Mouse (Mus musculus) heart, embryonic 14.5 days (tissue): ENCODE data around the gene Fbl. TPM values are rescaled to one million over a fixed set of nuclear protein-coding genes. Genes with fewer than 3 reads are reported as not detected.

Experiments
- ATAC-seq: fragments of 200-750 bp; cut with Nextera tagmentation; 2 replicates; pipeline ENCODE4 v1.8.0; 2017; ENCODE audit warnings: low read depth, moderate TSS enrichment; ENCODE audit not compliant: insufficient number of reproducible peaks, insufficient read depth, low FRiP score
- H3K27ac ChIP-seq, 2 experiments: fragments of 200-500 bp in 1 of 2; fragments of 300-500 bp in 1 of 2; sonication (generic) in 1 of 2; replicated peaks in 1 of 2; 2 replicates each; pipeline ENCODE4 v1.5.1; 2012 to 2014; ENCODE audit warnings: low read depth in 2 of 2, low read length in 2 of 2, control low read depth in 1 of 2, mild to moderate bottlenecking in 1 of 2, mixed read lengths in 1 of 2; ENCODE audit not compliant: control insufficient read depth in 1 of 2, insufficient read depth in 1 of 2
- H3K27me3 ChIP-seq: fragments of 300-500 bp; sonication (generic); 2 replicates; pipeline ENCODE4 v1.6.1; 2014; ENCODE audit warnings: mild to moderate bottlenecking, low read length, control low read depth; ENCODE audit not compliant: control insufficient read depth, insufficient read depth
- H3K36me3 ChIP-seq: fragments of 300-500 bp; sonication (generic); 2 replicates; pipeline ENCODE4 v1.6.1; 2014; ENCODE audit warnings: mild to moderate bottlenecking, control low read depth, low read length, mixed read lengths; ENCODE audit not compliant: control insufficient read depth, insufficient read depth
- H3K4me1 ChIP-seq, 2 experiments: fragments of 200-500 bp in 1 of 2; fragments of 300-500 bp in 1 of 2; sonication (generic) in 1 of 2; 2 replicates each; pipeline ENCODE4 v1.6.1; 2012 to 2014; ENCODE audit warnings: low read length in 2 of 2, control low read depth in 1 of 2, mixed read lengths in 1 of 2; ENCODE audit not compliant: control insufficient read depth in 2 of 2, insufficient read depth in 2 of 2
- H3K4me2 ChIP-seq: fragments of 300-500 bp; sonication (generic); 2 replicates; pipeline ENCODE4 v1.6.1; 2014; ENCODE audit warnings: mild to moderate bottlenecking, low read length
- H3K4me3 ChIP-seq, 2 experiments: fragments of 200-500 bp in 1 of 2; fragments of 300-500 bp in 1 of 2; sonication (generic) in 1 of 2; 2 replicates each; pipeline ENCODE4 v1.5.1; 2012 to 2014; ENCODE audit warnings: low read length in 2 of 2, mild to moderate bottlenecking in 2 of 2, control low read depth in 1 of 2, low read depth in 1 of 2, moderate library complexity in 1 of 2; ENCODE audit not compliant: control insufficient read depth in 1 of 2, insufficient read depth in 1 of 2
- H3K9ac ChIP-seq: fragments of 300-500 bp; sonication (generic); 2 replicates; pipeline ENCODE4 v1.6.1; 2014; ENCODE audit warnings: mild to moderate bottlenecking, low read length
- H3K9me3 ChIP-seq: fragments of 300-500 bp; sonication (generic); 2 replicates; pipeline ENCODE4 v1.6.1; 2016; ENCODE audit warnings: low read length, control low read depth; ENCODE audit not compliant: control insufficient read depth
- WGBS: fragments of 180-500 bp; shearing (Covaris S2); extraction: QIAGEN DNeasy Blood & Tissue Kit; methylation state at CpG from one replicate; pipeline ENCODE4 v1.1.7; 2014; 5-methylcytosine and 5-hydroxymethylcytosine counted together
- polyA plus RNA-seq: library from polyadenylated mRNA; unstranded; fragments of >200 nt; fragmentation: Nextera tagmentation; extraction: Ambion mirVana; gene quantifications from 2 replicates; pipeline ENCODE4 v1.2.1, GENCODE M21; 2014

The Fbl gene
- polyA plus RNA-seq, 1 experiment from 2014 or later: 23.1 TPM

DNA sequence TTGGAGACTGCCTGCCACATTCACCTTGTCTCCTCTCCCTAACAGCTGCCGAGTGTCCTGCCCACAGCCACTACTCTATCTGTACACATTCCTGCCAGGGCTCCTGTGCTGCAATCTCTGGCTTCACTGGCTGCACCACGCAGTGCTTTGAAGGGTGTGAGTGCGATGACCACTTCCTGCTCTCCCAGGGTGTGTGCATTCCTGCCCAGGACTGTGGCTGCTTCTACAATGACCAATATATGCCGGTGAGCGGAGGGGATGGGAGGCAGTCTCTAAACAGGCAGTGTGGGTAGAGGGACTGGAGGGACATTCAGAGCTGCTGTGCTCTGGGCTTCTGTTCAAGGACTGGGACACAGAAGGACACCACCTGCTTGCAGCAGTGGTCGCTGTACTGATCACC is 10.2 kb upstream of the Fbl start:
- H3K27ac ChIP-seq: no peak overlapping the region
- WGBS: 25% methylated on average over 6 of the region's 6 CpGs

DNA sequence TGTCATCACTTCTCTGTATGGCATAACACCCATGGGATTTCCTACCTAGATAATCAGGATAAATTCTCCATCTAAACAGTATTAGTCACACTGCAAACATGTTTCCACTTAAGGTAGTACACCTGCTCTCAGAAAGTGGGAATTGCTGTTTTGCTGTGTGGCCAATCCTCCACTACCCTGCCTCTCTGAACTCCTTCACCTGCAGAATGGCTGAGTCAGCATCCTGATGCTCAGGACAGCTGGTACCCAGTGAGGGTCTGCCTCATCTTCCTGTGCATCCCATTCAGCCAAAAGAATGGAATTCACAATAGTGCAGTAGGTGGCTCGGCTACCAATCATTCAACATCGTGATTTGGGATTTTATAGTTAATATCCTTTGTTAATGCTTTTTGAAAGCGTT is 9.6 kb upstream of the Fbl start:
- H3K4me2 ChIP-seq: no peak overlapping the region
- no peak for ATAC-seq
- H3K36me3 ChIP-seq: no peaks in the 10 kb centered on the region
- no peaks in the 10 kb centered on the region for H3K27me3 ChIP-seq
- H3K27ac ChIP-seq: no peak overlapping the region
- WGBS: 70% methylated on average over 3 of the region's 3 CpGs
- H3K4me3 ChIP-seq: no peak overlapping the region
- no peaks in the 10 kb centered on the region for H3K9me3 ChIP-seq
- no peak overlapping the region for H3K9ac ChIP-seq
- no peaks in the 10 kb centered on the region for H3K4me1 ChIP-seq

More for the DNA sequence above, 10.2 kb upstream of the Fbl start:
- no peaks in the 10 kb centered on the region for H3K4me1 ChIP-seq
- H3K36me3 ChIP-seq: no peaks in the 10 kb centered on the region
- no peaks in the 10 kb centered on the region for H3K27me3 ChIP-seq
- no peak overlapping the region for H3K4me3 ChIP-seq
- no peaks in the 10 kb centered on the region for H3K9me3 ChIP-seq
- no peak overlapping the region for H3K4me2 ChIP-seq
- no peak for ATAC-seq
- H3K9ac ChIP-seq: no peak overlapping the region; the same call in 1 of the 2 replicates

DNA sequence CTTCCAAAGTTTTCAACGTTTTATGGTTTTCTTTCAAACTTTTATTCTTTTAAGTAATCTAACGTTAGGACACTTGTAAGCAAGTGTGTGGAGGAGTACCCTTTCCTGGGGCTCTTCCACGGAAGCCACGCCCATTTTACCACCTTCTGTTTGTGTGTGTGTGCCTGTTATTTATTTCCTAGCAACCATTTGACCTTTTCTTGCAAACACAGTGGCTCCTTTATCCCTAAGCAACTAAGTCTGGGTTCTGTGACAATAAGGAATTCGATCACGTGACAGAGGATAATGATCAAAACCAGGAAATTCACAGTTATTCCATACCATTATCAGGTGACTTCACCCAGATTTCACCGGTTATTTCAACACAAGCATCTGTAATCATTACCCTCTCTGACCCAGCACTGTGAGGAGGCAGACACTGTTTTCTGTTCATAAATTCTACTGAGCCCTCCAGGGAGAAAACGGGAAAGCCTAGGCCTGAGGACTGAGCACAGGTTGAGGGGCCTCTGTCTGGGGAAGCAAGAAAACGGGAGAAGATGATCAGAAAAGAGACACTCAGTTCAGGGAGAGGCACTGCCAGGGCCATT is 8.3 kb upstream of the Fbl start:
- H3K27ac ChIP-seq: no peak overlapping the region
- no peak overlapping the region for H3K4me3 ChIP-seq
- H3K9me3 ChIP-seq: peaks cover 4% of the 10 kb centered on the region; the same call in 1 of the 2 replicates
- H3K9ac ChIP-seq: no peak overlapping the region
- 55% methylated on average over 9 of the region's 9 CpGs for WGBS
- H3K4me1 ChIP-seq: no peaks in the 10 kb centered on the region
- H3K27me3 ChIP-seq: no peaks in the 10 kb centered on the region
- no peak for ATAC-seq
- H3K4me2 ChIP-seq: no peak overlapping the region
- H3K36me3 ChIP-seq: no peaks in the 10 kb centered on the region

DNA sequence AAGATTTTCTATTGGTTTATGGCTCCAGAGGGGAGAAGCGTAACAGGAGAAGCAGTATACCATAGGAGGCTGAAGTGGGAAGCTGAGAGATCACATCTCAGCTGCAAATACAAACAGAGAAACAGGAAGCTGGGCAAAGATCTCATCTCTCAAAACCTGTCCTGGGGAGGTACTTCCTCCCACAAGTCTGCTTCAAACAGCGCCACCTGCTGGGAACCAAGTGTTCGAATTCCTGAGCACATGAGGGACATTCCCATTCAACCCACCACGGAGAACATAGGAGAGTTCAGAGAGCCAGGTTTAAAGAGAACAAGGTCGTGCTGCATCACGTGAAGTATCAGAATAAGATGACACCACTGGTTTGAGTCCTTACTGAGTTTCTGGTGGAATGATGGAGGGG is 4.1 kb upstream of the Fbl start:
- Histone ChIP-seq H3K36me3 (no peaks in the 10 kb centered on the region), H3K27ac (no peak overlapping the region), H3K4me2 (no peak overlapping the region), H3K27me3 (no peaks in the 10 kb centered on the region), H3K4me1 (peaks cover 0 to 11% of the 10 kb centered on the region in 2 experiments; a peak in 3 of 4 replicates), H3K9me3 (peaks cover 4% of the 10 kb centered on the region; the same call in 1 of the 2 replicates), H3K9ac (no peak overlapping the region), H3K4me3 (no peak overlapping the region)
- no peak for ATAC-seq
- 74% methylated on average over 6 of the region's 6 CpGs for WGBS

DNA sequence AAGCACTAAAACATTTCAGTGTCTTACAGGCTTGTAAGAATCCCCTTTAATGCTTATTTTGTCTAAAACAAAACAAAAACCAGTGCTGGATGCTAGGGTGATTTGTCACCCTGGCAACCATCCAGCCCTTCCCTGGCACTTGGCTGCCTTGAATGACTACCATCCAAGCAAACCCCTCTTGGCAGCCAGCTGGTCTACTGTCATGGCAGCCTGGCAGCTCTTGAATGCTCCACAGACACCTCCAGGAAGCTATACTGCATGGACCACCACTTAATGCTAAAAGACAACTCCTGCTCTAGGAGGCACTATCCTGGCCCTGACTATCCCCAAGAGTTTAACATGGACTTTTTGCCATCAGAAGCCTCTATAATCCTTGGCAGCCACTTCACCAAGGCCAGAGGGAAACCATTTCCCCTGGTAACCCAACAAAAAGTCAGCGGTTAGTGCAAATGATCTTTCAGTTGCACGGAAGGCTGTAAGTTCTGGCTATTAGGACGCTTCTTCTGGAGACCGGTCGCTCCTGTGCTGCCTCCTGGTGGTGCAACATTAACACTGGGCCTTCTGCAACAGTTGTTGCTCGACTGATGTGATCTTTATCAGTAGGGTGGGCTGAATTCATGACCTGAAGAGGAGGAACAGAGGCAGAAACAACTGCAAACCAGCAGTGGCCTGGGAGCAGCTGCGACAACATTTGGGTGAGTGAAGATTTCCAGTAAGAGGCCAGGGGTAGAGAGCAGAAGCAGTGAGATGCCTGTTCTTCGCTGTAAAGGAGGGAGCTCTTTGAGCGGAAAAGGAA is 992 bp upstream of the Fbl start:
- 12% methylated on average over 9 of the region's 9 CpGs for WGBS
- H3K9ac ChIP-seq: peak overlapping the region; percentile 87
- H3K36me3 ChIP-seq: no peaks in the 10 kb centered on the region
- H3K4me1 ChIP-seq: peaks cover 7 to 27% of the 10 kb centered on the region in 2 experiments
- H3K27ac ChIP-seq: peak overlapping the region; percentile 35 to 90; a peak in 3 of 4 replicates
- H3K9me3 ChIP-seq: peaks cover 4% of the 10 kb centered on the region; the same call in 1 of the 2 replicates
- no peak for ATAC-seq
- H3K4me2 ChIP-seq: peak overlapping the region; percentile 73
- H3K27me3 ChIP-seq: no peaks in the 10 kb centered on the region
- peak overlapping the region; percentile 83 to 84 for H3K4me3 ChIP-seq

- no peak for ATAC-seq
- H3K9ac ChIP-seq: no peak overlapping the region
- H3K36me3 ChIP-seq: peaks cover 44% of the 10 kb centered on the region
- no peaks in the 10 kb centered on the region for H3K27me3 ChIP-seq
- no peak overlapping the region for H3K27ac ChIP-seq
- no peaks in the 10 kb centered on the region for H3K9me3 ChIP-seq
- WGBS: 85% methylated on average over 4 of the region's 4 CpGs
- H3K4me1 ChIP-seq: peaks cover 8 to 18% of the 10 kb centered on the region in 2 experiments
- no peak overlapping the region for H3K4me2 ChIP-seq
- H3K4me3 ChIP-seq: no peak overlapping the region
Measured at GRCm38 (mm10) chr7:28175358-28175757, 5.8 kb downstream of the Fbl start.

DNA sequence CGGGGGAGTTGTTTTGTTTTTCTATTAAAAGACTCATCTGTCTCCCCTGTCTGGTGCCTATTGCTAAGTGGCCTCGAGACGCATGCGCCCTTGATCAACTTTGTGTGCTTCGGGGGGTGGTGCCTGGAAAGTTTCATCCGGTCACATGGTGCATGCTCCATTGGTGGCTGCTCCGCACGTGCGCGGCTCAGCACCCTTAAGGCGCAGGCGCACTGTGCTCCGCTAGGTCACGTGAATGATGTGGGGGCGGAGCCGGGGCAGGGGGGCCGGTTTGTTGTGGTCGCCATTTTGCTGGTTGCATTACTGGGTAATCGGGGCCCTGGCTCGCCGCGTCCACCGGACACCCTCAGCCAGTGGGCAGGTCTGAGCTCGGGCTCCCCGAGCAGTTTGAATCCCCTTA is 9.7 kb downstream of the Fbl start, which contains the start of gene Dyrk1b:
Gene Dyrk1b, plus strand, starts transcription at position 242 of the 400 bp plus-strand sequence.
- H3K4me3 ChIP-seq: peak within 1 kb of the TSS; percentile 90 to 98
- H3K27ac ChIP-seq: peak within 1 kb of the TSS; percentile 47 to 86
- ATAC-seq: peak; percentile 90
- peak within 1 kb of the TSS; percentile 89 for H3K9ac ChIP-seq
- no peaks in the 10 kb centered on the region for H3K9me3 ChIP-seq
- peaks cover 76% of the 10 kb centered on the region for H3K36me3 ChIP-seq
- H3K4me1 ChIP-seq: peaks cover 5 to 9% of the 10 kb centered on the region in 2 experiments; a peak in 3 of 4 replicates
- no peaks in the 10 kb centered on the region for H3K27me3 ChIP-seq
- WGBS: 0% methylated on average over 25 of the region's 25 CpGs
- H3K4me2 ChIP-seq: peak within 1 kb of the TSS; percentile 93
